Comparison of ENCODE assay signal across 23 mouse cellular contexts in the genomic region with DNA sequence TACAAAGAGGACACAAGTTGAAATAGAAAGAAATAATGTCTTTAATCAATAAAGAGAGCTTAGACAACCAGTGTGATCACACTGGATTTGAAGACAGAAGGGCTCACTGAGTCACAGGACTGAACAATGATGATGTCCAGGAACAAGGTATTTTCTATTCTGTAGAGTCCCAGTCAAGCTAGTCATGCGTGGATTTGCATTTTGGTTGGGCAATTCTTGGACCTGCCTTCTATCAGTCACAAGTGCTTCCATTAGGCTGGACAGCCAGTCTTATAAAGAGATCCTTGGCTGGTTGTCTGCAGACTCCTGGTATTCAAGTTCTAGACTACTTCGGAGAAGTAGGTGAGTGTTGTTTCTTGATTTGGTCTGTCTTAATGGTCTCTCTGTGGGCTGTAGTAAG. TPM values are rescaled to one million over a fixed set of nuclear protein-coding genes. Genes with fewer than 3 reads are reported as not detected.
"Had no signal": no experiment of that assay in that cellular context is flagged by ENCODE, and none has a peak within 500 bp of the region (broad histone marks: within the 10 kb centered on the region; RNA-seq: fewer than 3 reads in every experiment).

Gene Sprr2i, plus strand, starts transcription at position 301 of the 400 bp plus-strand sequence.

- H3K27me3 ChIP-seq: neural tube, embryonic 12.5 days; neural tube, embryonic 13.5 days; neural tube, embryonic 15.5 days; stomach, embryonic 15.5 days had no signal

- DNase-seq: retina, postnatal 1 day; right cerebral cortex, adult 18-20 months; right cerebral cortex, postnatal 14 days; right cerebral cortex, postnatal 25 days; right cerebral cortex, postnatal 4 days; spleen, adult 18-20 months; thymus, adult 18-20 months; thymus, adult 2 months; thymus, postnatal 14 days; thymus, postnatal 25 days; thymus, postnatal 36 days; thymus, postnatal 4 days had no signal

- H3K4me3 ChIP-seq: neural tube, embryonic 12.5 days; neural tube, embryonic 13.5 days; neural tube, embryonic 15.5 days; stomach, embryonic 15.5 days had no signal

- H3K9me3 ChIP-seq: neural tube, embryonic 12.5 days; neural tube, embryonic 13.5 days; neural tube, embryonic 15.5 days; stomach, embryonic 15.5 days had no signal

- H3K9ac ChIP-seq: neural tube, embryonic 12.5 days; neural tube, embryonic 13.5 days; neural tube, embryonic 15.5 days; stomach, embryonic 15.5 days had no signal

- H3K4me1 ChIP-seq: neural tube, embryonic 12.5 days; neural tube, embryonic 13.5 days; neural tube, embryonic 15.5 days; stomach, embryonic 15.5 days had no signal

- H3K27ac ChIP-seq: neural tube, embryonic 12.5 days; neural tube, embryonic 13.5 days; neural tube, embryonic 15.5 days; stomach, embryonic 15.5 days had no signal

- H3K4me2 ChIP-seq: neural tube, embryonic 12.5 days; neural tube, embryonic 13.5 days; neural tube, embryonic 15.5 days; stomach, embryonic 15.5 days had no signal

- H3K36me3 ChIP-seq: neural tube, embryonic 12.5 days; neural tube, embryonic 13.5 days; neural tube, embryonic 15.5 days; stomach, embryonic 15.5 days had no signal

RNA-seq across cellular contexts. Expression of gene Sprr2i, which starts in this region (rescaled TPM):
- total RNA-seq: neutrophil, adult 5-6 weeks had no signal
- polyA plus RNA-seq: neural tube, embryonic 12.5 days; neural tube, embryonic 13.5 days; neural tube, embryonic 14.5 days; neural tube, embryonic 15.5 days; small intestine, adult 2 months; spleen, adult 2 months; stomach, embryonic 14.5 days; testis, adult 2 months; urinary bladder, adult 2 months had no signal
